ENCODE assay signal across 8 mouse cellular contexts in the genomic region with DNA sequence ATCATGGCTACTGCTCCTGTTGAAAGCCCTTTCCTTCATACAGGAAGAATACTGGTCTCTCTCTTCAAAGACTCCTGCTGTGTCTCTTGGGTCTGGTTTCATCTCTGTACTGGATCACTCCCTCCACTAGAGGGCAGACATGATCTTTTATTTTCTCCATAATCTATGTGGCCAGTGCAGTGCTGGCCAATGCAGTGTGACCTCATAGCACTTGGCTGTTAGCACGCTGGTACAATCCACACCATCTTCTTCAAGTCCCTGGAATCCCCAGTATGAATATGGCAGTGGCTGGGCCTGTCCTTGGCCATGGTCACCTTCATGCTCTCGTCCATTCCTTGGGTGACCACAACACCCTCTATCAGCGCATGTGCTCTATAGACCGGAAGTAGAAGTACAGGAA. TPM values are rescaled to one million over a fixed set of nuclear protein-coding genes. Genes with fewer than 3 reads are reported as not detected.
DNase-seq lines count a peak whose midpoint lies in the region; ATAC-seq lines count a peak whose summit lies in the region.

No protein-coding gene starts in this region.

- no peaks in the 10 kb centered on the region for H3K27me3 ChIP-seq in kidney, embryonic 14.5 days (ENCODE audit: control insufficient read depth, insufficient read depth, low read length)
- no peaks in the 10 kb centered on the region for H3K27me3 ChIP-seq in lung, embryonic 16.5 days (ENCODE audit: control insufficient read depth, insufficient read depth, low read depth, low read length)

- peak; percentile 90 for ATAC-seq in kidney, embryonic 14.5 days (ENCODE audit: low FRiP score, low TSS enrichment)
- peak; percentile 65; the same call in 1 of the 2 replicates for ATAC-seq in lung, embryonic 16.5 days (ENCODE audit: low read depth)

- no peaks in the 10 kb centered on the region for H3K4me1 ChIP-seq in kidney, embryonic 14.5 days (ENCODE audit: control insufficient read depth, insufficient read depth, low read length)
- H3K4me1 ChIP-seq in lung, embryonic 16.5 days (replicated peaks; ENCODE audit: control insufficient read depth, insufficient read depth, low read length), result no peaks in the 10 kb centered on the region

- no peak overlapping the region for H3K4me2 ChIP-seq in kidney, embryonic 14.5 days (replicated peaks; ENCODE audit: low read depth, low read length)
- H3K4me2 ChIP-seq in lung, embryonic 16.5 days (ENCODE audit: low read depth, low read length), result no peak overlapping the region

- no peak overlapping the region for H3K9ac ChIP-seq in kidney, embryonic 14.5 days (ENCODE audit: low read depth, low read length)
- H3K9ac ChIP-seq in lung, embryonic 16.5 days (ENCODE audit: low read length), result no peak overlapping the region

- H3K36me3 ChIP-seq in kidney, embryonic 14.5 days (ENCODE audit: control insufficient read depth, insufficient read depth, low read length), result peaks cover 17% of the 10 kb centered on the region; the same call in 1 of the 2 replicates
- H3K36me3 ChIP-seq in lung, embryonic 16.5 days (ENCODE audit: control insufficient read depth, insufficient read depth, low read length), result peaks cover 16% of the 10 kb centered on the region

- H3K27ac ChIP-seq in kidney, embryonic 14.5 days (ENCODE audit: low read depth, low read length), result no peak overlapping the region
- no peak overlapping the region for H3K27ac ChIP-seq in lung, embryonic 16.5 days (ENCODE audit: low read length)

- H3K9me3 ChIP-seq in kidney, embryonic 14.5 days (ENCODE audit: control insufficient read depth, low read length), result no peaks in the 10 kb centered on the region
- H3K9me3 ChIP-seq in lung, embryonic 16.5 days (ENCODE audit: control insufficient read depth, low read length), result no peaks in the 10 kb centered on the region

- 76% methylated on average over 4 of the region's 4 CpGs for WGBS in kidney, embryonic 14.5 days
- WGBS in lung, embryonic 16.5 days, result 77% methylated on average over 4 of the region's 4 CpGs

- no peak overlapping the region for H3K4me3 ChIP-seq in kidney, embryonic 14.5 days (ENCODE audit: low read length)
- no peak overlapping the region for H3K4me3 ChIP-seq in lung, embryonic 16.5 days (ENCODE audit: low read length)

- peak; percentile 20 for DNase-seq in ovary, postnatal 14 days (ENCODE audit: low spot score)
- DNase-seq in ovary, postnatal 10 days (ENCODE audit: low spot score), result no peak
- DNase-seq in cerebellum, adult 18-20 months, result peak; percentile 39 to 41
- DNase-seq in frontal cortex, postnatal 36 days (ENCODE audit: low spot score in 2 of 2), result peak; percentile 10 to 54
- peak; percentile 69 for DNase-seq in retina, postnatal 7 days (ENCODE audit: low read depth, low spot score)
- no peak for DNase-seq in urinary bladder, postnatal 4 days (ENCODE audit: low spot score in 2 of 2)

RNA-seq across cellular contexts. Expression of gene Nucb2, which starts 27.1 kb away (rescaled TPM):
- 17.5 and 19.2 TPM in 2 replicates for polyA plus RNA-seq in kidney, embryonic 14.5 days (2014; fragmentation: Nextera tagmentation; extraction: Ambion mirVana)
- 23.3 and 24.2 TPM in 2 replicates for polyA plus RNA-seq in lung, embryonic 16.5 days (2015; fragmentation: Nextera tagmentation; extraction: Ambion mirVana)

Comparison
In these comparisons a context has a peak if more than half of its experiments do, and no peak if none do; other contexts are left out.
1. DNase-seq: peak in ovary, postnatal 14 days (single experiment), cerebellum, adult 18-20 months (2 of 2), frontal cortex, postnatal 36 days (2 of 2) and retina, postnatal 7 days (single experiment); none in ovary, postnatal 10 days (single experiment) and urinary bladder, postnatal 4 days (0 of 2).